Mouse (Mus musculus) thymus, postnatal 25 days (tissue): Measurements from ENCODE around the gene Rybp.
A peak's percentile ranks its signal among the peaks of the same experiment; 100 is the strongest.

Source experiments
- DNase-seq: peaks from one replicate; pipeline ENCODE4 v3.0.0; 2022

Rybp gene

GRCm38 (mm10) chr6:100287334-100288015, at the start of gene Rybp:
Gene Rybp (minus strand): TSS chr6:100287485.
- peak; percentile 94 for DNase-seq

- DNase-seq: no peak
These were observed 49.4 kb upstream of the Rybp start for GRCm38 (mm10) chr6:100336591-100337148.

GRCm38 (mm10) chr6:100335506-100336144, 48.3 kb upstream of the Rybp start:
- no peak for DNase-seq

- DNase-seq: no peak
These were observed 46.5 kb upstream of the Rybp start for GRCm38 (mm10) chr6:100333745-100334144.

GRCm38 (mm10) chr6:100332479-100332878, 45.2 kb upstream of the Rybp start:
- DNase-seq: no peak

GRCm38 (mm10) chr6:100331582-100331981, 44.3 kb upstream of the Rybp start:
- no peak for DNase-seq

GRCm38 (mm10) chr6:100331055-100331454, 43.8 kb upstream of the Rybp start:
- no peak for DNase-seq

- DNase-seq: no peak
These were observed 42.3 kb upstream of the Rybp start for GRCm38 (mm10) chr6:100329542-100329941.

- no peak for DNase-seq
These were observed 39.8 kb upstream of the Rybp start for GRCm38 (mm10) chr6:100327050-100327449.

GRCm38 (mm10) chr6:100323756-100324430, 36.6 kb upstream of the Rybp start:
- no peak for DNase-seq

- no peak for DNase-seq
These were observed 35.3 kb upstream of the Rybp start for GRCm38 (mm10) chr6:100322561-100322960.

- DNase-seq: no peak
These were observed 34.9 kb upstream of the Rybp start for GRCm38 (mm10) chr6:100322145-100322544.

GRCm38 (mm10) chr6:100314201-100314600, 26.9 kb upstream of the Rybp start:
- no peak for DNase-seq

GRCm38 (mm10) chr6:100311167-100311566, 23.9 kb upstream of the Rybp start:
- DNase-seq: no peak

GRCm38 (mm10) chr6:100304831-100305230, 17.5 kb upstream of the Rybp start:
- no peak for DNase-seq

GRCm38 (mm10) chr6:100301410-100302108, 14.3 kb upstream of the Rybp start:
- DNase-seq: no peak

- DNase-seq: no peak
These were observed 13.5 kb upstream of the Rybp start for GRCm38 (mm10) chr6:100300831-100301230.

- DNase-seq: no peak
These were observed 11.7 kb upstream of the Rybp start for GRCm38 (mm10) chr6:100298945-100299344.

- no peak for DNase-seq
These were observed 10.3 kb upstream of the Rybp start for GRCm38 (mm10) chr6:100297536-100297935.

GRCm38 (mm10) chr6:100292411-100292810, 5.1 kb upstream of the Rybp start:
- DNase-seq: no peak

GRCm38 (mm10) chr6:100289058-100289457, 1.8 kb upstream of the Rybp start:
- no peak for DNase-seq

GRCm38 (mm10) chr6:100288730-100289035, 1.4 kb upstream of the Rybp start:
- no peak for DNase-seq

GRCm38 (mm10) chr6:100288016-100288729, 888 bp upstream of the Rybp start:
- no peak for DNase-seq
